Mouse (Mus musculus): ENCODE results near the gene Hyal3. TPM values are rescaled to one million over a fixed set of nuclear protein-coding genes. Genes with fewer than 3 reads are reported as not detected.
A peak's percentile ranks its signal among the peaks of the same experiment; 100 is the strongest.

Hyal3 gene
- polyA plus RNA-seq, 2 experiments = 1.2 to 1.4 TPM

DNA sequence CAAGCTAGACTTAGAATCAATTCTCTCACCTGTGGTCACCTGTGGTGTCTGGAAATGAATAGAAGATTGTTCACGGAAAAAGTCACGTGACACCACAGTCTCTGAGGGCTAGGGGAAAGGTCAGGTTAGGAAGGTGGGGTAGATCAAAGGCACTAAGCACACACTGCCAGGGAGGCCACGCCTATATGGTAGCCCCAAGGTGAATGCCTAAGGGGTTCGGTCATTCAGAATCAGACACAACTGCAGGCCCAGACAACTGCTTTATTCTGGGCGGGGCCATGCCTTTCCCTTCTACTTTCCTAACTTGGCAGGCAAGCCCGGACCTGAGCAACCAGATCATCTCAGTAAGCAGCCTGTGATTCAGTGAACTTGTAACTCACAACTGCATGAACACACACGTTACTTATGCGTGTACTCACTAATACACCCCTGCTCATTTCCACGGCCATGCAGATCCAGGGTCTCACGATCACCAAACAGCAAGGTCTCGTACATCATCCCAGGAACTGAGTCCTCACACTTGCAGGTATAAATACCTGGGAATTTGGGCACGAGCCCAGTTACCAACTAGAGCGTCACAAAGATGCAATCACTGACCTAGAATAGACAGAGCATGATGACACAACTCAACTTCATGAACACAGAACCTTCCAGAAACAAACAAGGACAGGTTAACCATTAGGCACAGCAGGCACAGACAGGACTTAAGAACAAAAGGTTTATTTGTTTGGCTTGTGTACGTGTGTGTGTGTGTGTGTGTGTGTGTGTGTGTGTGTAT lies 4.8 kb upstream of the Hyal3 start:
- Histone ChIP-seq H3K27ac (replicated peaks; ENCODE audit: low read depth, low read length) (peak overlapping the region; percentile 75), H3K4me3 (replicated peaks; ENCODE audit: low read length) (no peak overlapping the region), H3K4me1 (ENCODE audit: control insufficient read depth, insufficient read depth, low read length) (peaks cover 31% of the 10 kb centered on the region), H3K9me3 (ENCODE audit: control insufficient read depth, low read length) (no peaks in the 10 kb centered on the region), H3K27me3 (ENCODE audit: control insufficient read depth, insufficient read depth, low read length) (no peaks in the 10 kb centered on the region), H3K4me2 (replicated peaks; ENCODE audit: low read depth, low read length, severe bottlenecking) (no peak overlapping the region), H3K36me3 (ENCODE audit: control insufficient read depth, insufficient read depth, low read length) (peaks cover 36% of the 10 kb centered on the region), H3K9ac (ENCODE audit: low read depth, low read length, severe bottlenecking) (no peak overlapping the region)
- peak; percentile 68 for DNase-seq (ENCODE audit: low spot score)
- TF ChIP-seq POLR2A (IDR thresholded peaks at IDR 0.05; ENCODE audit: borderline replicate concordance, extremely low read depth, insufficient read depth, insufficient read length) = no peak
- ATAC-seq (ENCODE audit: low FRiP score, low read depth) = no peak
- WGBS = 82% methylated on average over 14 of the region's 14 CpGs

GRCm38 (mm10) chr9:107576357-107577107 lies 4.1 kb upstream of the Hyal3 start, which contains the start of gene Hyal1:
Gene Hyal1, plus strand, starts transcription at chr9:107576927.
- H3K36me3 ChIP-seq (ENCODE audit: control insufficient read depth, insufficient read depth, low read length) = peaks cover 28% of the 10 kb centered on the region
- no peaks in the 10 kb centered on the region for H3K9me3 ChIP-seq (ENCODE audit: control insufficient read depth, low read length)
- peak within 1 kb of the TSS; percentile 75 for H3K27ac ChIP-seq (replicated peaks; ENCODE audit: low read depth, low read length)
- peak; percentile 66; the same call in 1 of the 2 replicates for ATAC-seq (ENCODE audit: low FRiP score, low read depth)
- H3K4me3 ChIP-seq (replicated peaks; ENCODE audit: low read length) = peak within 1 kb of the TSS; percentile 41
- H3K4me1 ChIP-seq (ENCODE audit: control insufficient read depth, insufficient read depth, low read length) = peaks cover 26% of the 10 kb centered on the region
- H3K27me3 ChIP-seq (ENCODE audit: control insufficient read depth, insufficient read depth, low read length) = no peaks in the 10 kb centered on the region
- whole genome bisulfite sequencing = 20% methylated on average over 15 of the region's 16 CpGs
- peak within 1 kb of the TSS; percentile 58 for H3K4me2 ChIP-seq (replicated peaks; ENCODE audit: low read depth, low read length, severe bottlenecking)
- peak; percentile 84 for DNase-seq (ENCODE audit: low spot score)
- TF ChIP-seq POLR2A (IDR thresholded peaks at IDR 0.05; ENCODE audit: borderline replicate concordance, extremely low read depth, insufficient read depth, insufficient read length) = peak; percentile 39; the same call in 1 of the 2 replicates
- peak within 1 kb of the TSS; percentile 52 for H3K9ac ChIP-seq (ENCODE audit: low read depth, low read length, severe bottlenecking)

GRCm38 (mm10) chr9:107577871-107578270 lies 2.7 kb upstream of the Hyal3 start:
- Histone ChIP-seq H3K4me2 (replicated peaks; ENCODE audit: low read depth, low read length, severe bottlenecking) (0 out of 2 replicates have a peak overlapping the region, but pooled peaks have one; percentile 3), H3K27ac (replicated peaks; ENCODE audit: low read depth, low read length) (no peak overlapping the region), H3K27me3 (ENCODE audit: control insufficient read depth, insufficient read depth, low read length) (no peaks in the 10 kb centered on the region), H3K36me3 (ENCODE audit: control insufficient read depth, insufficient read depth, low read length) (peaks cover 18% of the 10 kb centered on the region), H3K9me3 (ENCODE audit: control insufficient read depth, low read length) (no peaks in the 10 kb centered on the region), H3K4me3 (replicated peaks; ENCODE audit: low read length) (no peak overlapping the region), H3K4me1 (ENCODE audit: control insufficient read depth, insufficient read depth, low read length) (peaks cover 30% of the 10 kb centered on the region), H3K9ac (ENCODE audit: low read depth, low read length, severe bottlenecking) (no peak overlapping the region)
- 88% methylated on average over 10 of the region's 10 CpGs for WGBS
- DNase-seq (ENCODE audit: low spot score) = no peak
- ATAC-seq (ENCODE audit: low FRiP score, low read depth) = no peak
- TF ChIP-seq POLR2A (IDR thresholded peaks at IDR 0.05; ENCODE audit: borderline replicate concordance, extremely low read depth, insufficient read depth, insufficient read length) = no peak

DNA sequence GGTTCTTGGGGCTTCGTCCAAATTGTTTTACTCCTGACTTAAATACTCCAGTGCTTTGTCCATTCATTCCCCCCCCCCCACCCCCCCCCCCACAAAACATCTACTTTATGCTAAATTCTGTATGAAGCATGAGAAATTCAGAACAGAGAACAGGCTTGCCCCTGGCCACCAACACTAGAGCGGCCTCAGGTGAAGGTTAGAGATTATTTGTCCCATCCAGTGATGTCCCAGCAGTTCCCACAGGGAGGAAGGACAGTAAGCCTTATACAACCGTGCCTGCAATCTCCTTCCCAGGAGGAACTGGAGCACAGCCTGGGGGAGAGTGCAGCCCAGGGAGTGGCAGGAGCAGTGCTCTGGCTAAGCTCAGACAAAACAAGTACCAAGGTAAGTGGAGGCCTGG lies 2.0 kb upstream of the Hyal3 start, which contains the start of gene Naa80:
TSS of gene Naa80 (plus strand) at position 301 of the 400 bp plus-strand sequence.
- Histone ChIP-seq H3K4me3 (replicated peaks; ENCODE audit: low read length) (no peak within 1 kb of the TSS), H3K27ac (replicated peaks; ENCODE audit: low read depth, low read length) (no peak within 1 kb of the TSS), H3K9ac (ENCODE audit: low read depth, low read length, severe bottlenecking) (no peak within 1 kb of the TSS)

More for the DNA sequence above, 2.0 kb upstream of the Hyal3 start, which contains the start of gene Naa80:
- H3K27me3 ChIP-seq (ENCODE audit: control insufficient read depth, insufficient read depth, low read length) = no peaks in the 10 kb centered on the region
- TF ChIP-seq POLR2A (IDR thresholded peaks at IDR 0.05; ENCODE audit: borderline replicate concordance, extremely low read depth, insufficient read depth, insufficient read length) = no peak
- DNase-seq (ENCODE audit: low spot score) (no peak), ATAC-seq (ENCODE audit: low FRiP score, low read depth) (no peak)
- peaks cover 30% of the 10 kb centered on the region for H3K4me1 ChIP-seq (ENCODE audit: control insufficient read depth, insufficient read depth, low read length)
- 78% methylated on average over 3 of the region's 3 CpGs for WGBS
- H3K36me3 ChIP-seq (ENCODE audit: control insufficient read depth, insufficient read depth, low read length) = peaks cover 15% of the 10 kb centered on the region
- 0 out of 2 replicates have a peak within 1 kb of the TSS, but pooled peaks have one; percentile 83 for H3K4me2 ChIP-seq (replicated peaks; ENCODE audit: low read depth, low read length, severe bottlenecking)
- no peaks in the 10 kb centered on the region for H3K9me3 ChIP-seq (ENCODE audit: control insufficient read depth, low read length)

All from limb, embryonic 14.5 days (tissue).